Mouse (Mus musculus): ENCODE data around the gene Lepr.

Gene Lepr

DNA sequence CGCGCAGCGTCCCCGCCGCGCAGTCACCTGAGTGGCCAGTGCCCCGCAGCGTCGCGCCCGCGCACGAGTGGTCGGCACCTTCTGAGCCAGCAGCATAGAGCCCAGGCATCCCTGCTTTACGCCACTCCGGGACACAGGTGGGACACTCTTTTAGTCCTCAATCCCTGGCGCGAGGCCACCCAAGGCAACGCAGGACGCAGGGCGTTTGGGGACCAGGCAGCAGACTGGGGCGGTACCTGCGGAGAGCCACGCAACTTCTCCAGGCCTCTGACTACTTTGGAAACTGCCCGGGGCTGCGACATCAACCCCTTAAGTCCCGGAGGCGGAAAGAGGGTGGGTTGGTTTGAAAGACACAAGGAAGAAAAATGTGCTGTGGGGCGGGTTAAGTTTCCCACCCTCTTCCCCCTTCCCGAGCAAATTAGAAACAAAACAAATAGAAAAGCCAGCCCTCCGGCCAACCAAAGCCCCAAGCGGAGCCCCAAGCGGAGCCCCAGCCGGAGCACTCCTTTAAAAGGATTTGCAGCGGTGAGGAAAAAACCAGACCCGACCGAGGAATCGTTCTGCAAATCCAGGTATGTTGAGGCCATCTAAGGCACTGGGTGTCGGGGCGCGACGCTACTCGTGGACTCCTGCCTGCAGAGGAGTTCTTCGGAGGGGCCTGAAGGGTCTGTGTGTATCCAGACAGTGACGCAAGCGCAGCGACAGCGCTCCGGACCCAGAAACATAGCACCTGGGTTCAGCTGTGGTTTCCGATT lies at the start of gene Lepr:
Lepr (plus strand) TSS at position 38 of the 755 bp plus-strand sequence.
- no peak for DNase-seq (ENCODE audit: low spot score)

DNA sequence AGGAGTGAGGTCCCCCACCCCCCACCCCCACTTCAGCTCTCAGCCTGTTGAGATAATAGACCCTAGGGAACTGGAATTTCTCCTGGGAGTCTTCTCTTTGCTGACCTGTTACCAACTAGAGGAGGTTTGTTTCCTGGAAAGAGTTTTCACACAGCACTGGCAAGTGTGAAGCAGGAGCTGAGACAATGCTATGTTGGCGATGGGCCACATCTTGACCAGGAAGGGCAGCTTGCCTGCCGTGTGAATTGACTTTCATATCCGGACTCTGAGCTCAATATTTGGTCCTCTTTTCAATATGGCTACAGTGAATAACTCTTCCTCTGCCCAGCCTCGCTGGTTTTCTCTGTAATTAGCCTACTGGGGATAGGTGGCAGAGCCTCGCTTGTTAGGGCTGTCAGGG lies 48.0 kb upstream of the Lepr start:
- DNase-seq (ENCODE audit: low spot score): no peak

DNA sequence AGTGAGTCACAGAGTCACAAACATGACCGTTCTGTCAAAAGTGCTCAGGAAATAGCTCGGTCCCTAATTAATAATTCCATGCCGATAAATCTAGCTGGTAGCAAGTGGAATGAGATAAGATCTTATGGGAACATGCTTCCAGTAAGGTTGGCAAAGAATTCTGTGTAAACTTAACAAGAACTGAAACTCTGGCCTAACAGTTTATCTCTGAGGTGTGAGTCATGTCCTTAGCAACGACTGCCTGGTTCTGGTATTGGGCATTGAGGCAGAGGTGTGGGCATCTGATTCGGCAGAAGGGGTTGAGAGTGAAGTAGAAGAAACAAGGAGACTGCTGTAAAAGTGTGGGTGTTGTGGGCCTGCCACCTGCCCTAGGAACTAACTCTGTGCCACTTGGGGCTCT lies 47.4 kb upstream of the Lepr start:
- DNase-seq (ENCODE audit: low spot score): no peak

DNA sequence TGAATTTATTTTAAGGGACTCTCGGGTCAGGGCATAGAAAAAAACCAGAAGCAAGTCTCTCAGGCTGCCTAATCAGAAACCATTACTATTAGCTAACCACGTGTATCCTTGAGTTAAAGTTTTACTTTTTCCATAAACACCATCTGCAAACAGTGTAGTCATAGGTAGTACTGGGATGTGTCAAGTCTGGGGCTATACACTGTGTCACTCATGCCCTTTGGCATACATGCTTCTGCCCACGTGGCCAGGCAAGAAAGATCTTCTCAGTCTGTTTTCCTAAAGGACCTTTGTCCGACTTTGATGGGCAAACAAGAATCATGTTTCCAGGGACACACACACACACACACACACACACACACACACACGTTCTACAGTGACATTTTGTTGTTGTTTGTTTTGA lies 42.4 kb upstream of the Lepr start:
- DNase-seq (ENCODE audit: low spot score): no peak

DNA sequence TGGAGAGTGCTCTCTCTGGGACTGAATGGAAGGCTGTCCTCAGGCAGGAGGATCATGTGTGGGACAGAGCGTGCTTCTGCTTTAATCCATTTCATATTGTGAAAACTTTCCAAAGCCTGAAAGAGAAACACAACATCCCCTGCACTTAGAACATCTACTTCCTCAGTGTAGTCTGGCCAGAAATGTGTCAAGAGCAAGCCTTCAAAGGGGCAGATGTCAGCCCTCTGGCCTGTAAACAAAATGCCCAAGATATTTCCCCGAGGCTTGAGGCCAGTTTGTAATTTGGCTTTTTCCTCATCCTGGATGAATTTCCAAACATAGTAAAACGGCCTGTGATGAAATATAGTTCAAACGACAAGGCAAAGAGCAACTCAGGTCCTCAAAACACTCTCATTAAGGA lies 41.5 kb upstream of the Lepr start:
- no peak for DNase-seq (ENCODE audit: low spot score)

DNA sequence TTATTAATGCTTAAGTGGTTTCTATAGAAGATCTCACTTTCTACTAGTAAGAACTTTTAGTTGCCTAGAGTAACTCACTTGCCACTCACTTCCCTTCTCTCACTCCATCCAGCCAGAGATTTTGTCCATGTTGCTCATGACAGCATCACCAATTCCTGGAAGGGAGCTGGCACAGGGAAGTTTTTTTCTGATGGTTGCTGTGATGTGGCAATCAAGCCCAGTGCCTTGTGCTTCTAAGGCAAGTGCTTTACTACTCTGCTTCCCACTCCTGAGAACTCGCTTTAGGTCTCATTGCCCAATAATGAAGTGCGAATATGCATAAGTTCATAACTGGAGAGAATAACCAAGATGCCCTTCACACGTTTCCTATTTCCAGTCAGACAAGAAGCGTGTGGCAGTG lies 34.6 kb upstream of the Lepr start:
- DNase-seq (ENCODE audit: low spot score): no peak

DNA sequence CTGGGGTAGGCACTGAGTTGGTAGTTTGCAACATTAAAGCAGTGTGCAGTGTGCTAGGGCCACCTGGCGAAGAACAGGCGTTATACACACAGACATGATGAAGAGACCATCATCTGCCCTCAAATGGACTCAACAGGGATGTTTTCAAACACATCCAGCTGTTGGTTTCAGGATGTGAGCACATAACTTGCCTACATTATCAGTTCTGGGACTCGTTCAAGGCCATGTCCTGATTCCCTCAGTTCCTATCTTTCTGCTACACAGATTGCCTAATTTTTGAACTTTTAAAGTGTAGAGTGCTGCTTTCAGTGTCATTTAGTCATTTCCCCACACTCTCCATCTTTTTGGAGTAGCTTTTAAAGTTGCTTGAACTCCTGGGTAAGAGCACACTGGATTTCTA lies 34.1 kb upstream of the Lepr start:
- DNase-seq (ENCODE audit: low spot score): no peak

DNA sequence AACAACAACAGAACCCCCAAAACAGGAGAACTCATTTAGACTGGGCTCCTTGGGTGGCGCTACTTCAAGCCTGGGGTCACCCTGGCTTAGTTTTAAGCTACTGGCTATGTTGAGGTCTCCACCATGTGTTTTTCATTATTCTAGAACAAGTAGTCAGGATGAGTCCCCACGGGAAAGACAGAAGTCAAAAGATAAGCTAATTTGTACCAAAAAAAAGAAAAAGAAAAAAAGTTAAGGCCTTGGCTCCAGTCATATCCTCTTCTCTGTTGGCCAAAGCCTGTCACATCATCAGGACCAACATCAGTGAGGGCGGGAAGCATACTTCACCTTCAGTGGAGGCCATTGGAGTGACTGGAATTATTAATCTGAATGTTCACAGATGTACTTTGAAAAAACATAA lies 32.4 kb upstream of the Lepr start:
- DNase-seq (ENCODE audit: low spot score): no peak

DNA sequence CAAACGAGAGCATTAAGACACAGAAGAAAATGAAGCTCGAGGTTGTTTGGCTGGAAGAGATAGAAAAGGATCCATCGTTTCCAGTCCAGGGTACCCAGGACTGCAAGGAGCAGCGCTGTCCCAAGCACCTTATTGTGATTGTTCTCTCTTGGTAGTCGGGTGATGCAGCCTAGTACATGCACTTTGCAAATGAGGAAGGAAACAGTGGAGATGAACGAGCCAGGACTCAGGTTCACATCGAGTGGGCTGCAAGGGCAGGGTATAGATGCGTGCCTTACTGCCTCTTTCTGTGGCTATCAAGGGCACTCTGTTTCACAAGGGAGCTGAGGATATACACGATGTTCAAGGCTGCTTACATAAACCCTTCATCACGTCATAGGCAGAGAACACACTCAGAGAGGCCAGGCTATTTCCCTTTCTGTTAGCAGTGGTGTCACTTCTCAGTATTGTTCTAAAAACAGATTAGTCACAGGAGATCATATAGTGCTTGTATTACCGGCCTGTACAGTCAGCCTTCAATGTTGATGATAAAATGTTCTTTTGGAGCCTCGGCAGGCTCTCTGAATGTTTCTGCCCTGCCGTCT lies 30.9 kb upstream of the Lepr start:
- DNase-seq (ENCODE audit: low spot score): no peak

DNA sequence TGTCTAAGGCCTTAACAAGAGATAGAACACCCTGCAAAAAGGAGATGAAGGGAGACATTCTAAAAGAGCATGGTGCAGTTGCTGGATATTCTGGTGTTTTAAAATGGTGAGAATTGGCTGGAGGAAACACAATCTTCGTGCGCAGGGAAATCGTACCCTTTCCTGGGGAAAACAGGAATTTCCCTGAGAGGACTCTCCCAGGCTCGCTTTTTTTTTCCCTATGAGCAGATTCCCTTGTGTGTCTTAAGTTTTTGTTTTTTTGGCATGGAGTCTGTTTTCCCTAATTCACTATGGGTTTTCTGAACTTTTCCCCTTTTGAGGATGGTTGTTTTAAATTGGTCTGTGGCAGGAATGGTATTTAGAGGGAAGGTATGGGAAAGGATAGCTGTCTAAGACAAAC lies 28.0 kb upstream of the Lepr start:
- no peak for DNase-seq (ENCODE audit: low spot score)

DNA sequence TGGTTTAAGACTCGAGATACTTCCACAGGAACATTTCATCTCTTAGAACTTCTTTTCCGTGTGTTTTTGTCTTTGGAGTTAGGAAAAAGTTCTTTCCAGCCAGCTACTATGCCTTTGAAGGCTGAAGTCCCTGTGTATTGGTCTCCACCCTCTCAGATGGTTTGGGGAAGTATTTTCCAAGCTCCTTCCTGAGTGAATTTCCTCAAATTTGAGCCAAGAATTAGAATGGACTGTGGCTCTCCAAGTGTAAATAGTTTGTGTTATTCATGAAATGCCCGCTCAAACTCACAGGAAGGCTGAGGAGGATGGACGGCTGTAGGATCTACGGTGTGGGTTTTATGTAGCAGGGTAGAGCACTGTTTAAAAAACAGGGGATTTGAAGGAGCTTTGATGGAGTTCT lies 27.6 kb upstream of the Lepr start:
- no peak for DNase-seq (ENCODE audit: low spot score)

DNA sequence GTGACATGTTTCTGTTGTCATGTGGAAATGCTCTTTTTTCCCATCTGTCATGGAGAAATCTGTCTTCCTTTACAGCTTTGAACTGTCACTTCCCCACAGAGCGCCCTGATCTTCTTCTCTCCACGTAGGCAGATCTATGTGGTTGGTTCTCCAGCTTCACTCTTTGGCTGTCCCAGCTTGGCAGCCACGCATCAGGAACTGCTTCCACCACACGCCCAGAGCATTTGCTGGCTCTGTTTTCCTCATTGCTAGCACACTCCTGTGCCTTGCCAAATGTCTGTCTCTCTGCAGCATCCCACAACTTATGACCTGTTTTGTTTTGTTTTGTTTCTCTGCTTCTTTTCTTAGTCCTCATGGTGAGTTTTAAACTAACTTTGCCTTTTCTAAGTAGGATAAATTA lies 24.3 kb upstream of the Lepr start:
- no peak for DNase-seq (ENCODE audit: low spot score)

DNA sequence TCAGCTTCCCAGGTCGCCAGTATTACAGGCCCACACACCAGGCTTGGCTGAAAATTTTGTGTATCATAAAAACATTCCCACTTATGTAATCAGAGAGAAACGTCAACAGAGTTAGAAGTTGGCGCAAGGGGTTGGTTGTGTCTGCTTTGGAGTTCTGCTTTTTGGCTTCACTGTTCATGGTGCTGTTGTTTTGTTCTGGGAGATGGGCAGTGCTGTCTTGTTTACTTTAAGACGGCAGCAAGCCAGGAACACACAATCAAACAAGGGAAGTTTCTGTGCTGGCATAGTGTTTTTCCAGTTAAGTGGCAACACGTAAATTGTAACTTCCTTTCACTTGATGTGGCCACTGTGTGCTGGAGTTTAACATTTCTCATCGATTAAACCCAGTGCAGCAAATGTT lies 22.7 kb upstream of the Lepr start:
- no peak for DNase-seq (ENCODE audit: low spot score)

DNA sequence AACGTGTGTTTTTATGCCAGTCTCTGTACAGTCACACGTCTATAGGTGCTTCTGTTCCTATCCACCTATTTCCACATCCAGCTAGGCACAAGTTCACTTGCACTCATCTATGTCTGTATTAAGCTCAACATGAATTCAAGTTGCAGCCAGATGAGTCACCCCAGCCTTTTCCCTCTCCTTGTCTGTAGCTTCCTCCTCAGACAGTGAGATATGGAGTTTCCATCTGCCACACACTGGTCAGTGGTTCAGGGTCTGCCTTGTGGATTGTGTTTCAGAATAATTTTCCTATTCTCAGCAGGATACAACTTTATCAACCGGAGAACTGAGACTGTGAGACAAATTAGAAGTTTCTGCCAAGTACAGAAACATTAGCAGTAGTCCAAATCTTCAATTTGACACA lies 20.0 kb upstream of the Lepr start:
- no peak for DNase-seq (ENCODE audit: low spot score)

DNA sequence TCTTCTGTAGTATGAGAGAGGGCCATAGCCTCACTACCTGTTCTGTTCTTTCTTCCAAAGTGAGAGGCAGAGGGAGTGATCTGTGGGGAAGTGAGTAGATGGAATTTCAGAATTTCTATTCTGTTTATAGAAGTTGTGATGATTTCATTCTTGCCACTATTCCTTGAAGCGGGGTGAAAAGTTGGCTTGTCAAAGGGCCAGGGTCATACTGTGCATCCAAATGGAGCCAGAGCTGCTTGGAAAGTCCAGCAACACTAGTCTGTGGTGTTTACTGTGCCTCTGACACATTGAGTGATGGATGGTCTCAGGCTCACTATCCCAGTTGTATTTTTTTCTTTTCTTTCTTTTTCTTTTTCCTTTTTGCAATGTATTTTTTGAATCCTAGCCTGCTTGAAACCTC lies 17.8 kb upstream of the Lepr start:
- no peak for DNase-seq (ENCODE audit: low spot score)

DNA sequence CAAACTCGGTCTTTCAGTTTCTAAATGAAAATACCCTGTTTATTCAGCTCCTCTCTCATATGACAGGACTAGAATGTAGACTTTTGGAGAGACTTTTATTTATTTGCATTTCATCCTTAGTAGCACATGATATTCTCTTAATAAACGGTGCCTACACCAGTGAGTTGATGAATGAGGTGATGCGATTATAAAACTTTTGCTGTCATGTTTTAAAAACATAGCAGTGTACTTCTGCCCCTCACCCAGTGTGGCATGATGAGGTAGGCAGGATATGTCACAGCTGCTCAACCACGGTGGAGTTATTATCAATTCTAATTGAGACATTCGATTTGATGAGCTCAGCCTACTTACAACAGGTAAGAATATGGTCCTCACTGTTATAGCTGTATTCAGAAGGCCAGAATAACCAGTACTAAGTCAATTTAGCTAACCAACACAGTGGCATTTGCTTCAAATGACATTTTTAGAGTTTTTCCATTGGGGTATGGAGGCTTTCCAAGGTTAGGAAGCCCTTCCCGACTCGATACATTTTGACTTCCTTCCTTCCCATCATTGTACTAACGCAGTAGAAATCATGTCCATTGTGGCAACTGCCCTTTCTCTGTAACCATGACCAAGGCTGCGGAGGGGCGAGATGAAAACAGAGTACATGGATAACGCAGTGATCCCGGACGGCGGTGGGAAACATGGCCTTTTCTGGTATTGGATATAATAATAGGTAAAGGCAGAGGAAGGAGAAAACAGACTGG lies 16.1 kb upstream of the Lepr start:
- no peak for DNase-seq (ENCODE audit: low spot score)

DNA sequence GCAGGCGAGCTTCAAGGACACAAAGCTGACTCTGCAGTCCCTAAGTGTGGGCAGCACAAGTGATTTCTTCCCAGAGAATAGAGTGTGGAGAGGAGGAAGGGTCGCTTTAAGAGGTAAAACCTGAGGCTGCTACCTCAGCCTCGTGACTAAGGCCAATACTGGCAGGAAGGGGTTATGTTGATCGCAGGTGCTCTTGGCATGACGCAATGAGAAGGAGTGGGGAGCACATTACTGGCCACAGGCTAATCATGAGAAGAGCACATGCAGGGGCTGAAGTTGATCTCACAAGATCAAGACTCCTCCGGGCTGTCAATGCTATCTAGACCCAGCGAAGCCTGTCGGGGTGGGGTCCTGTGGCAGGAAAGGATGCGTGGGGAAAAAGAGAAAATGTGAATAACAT lies 11.9 kb upstream of the Lepr start:
- no peak for DNase-seq (ENCODE audit: low spot score)

DNA sequence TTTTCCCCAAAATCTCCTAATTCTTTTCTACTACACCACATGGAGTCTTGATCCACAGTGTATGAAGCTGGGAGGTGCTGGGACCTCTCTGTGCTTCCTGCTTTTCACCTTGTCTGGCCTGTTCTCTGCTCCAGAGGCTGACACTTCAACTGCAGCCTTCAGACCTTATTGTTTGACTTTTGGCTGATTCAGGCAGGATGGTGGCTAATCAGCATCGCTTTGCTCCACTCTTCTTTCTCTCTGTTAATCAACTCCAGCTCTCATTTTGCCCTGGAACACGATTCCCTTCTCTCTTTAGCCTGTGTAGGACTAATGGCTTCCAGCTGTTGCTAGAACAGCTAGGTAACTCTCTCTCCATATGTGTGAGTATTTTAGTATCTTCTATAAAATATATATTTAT lies 10.0 kb upstream of the Lepr start:
- DNase-seq (ENCODE audit: low spot score): no peak

DNA sequence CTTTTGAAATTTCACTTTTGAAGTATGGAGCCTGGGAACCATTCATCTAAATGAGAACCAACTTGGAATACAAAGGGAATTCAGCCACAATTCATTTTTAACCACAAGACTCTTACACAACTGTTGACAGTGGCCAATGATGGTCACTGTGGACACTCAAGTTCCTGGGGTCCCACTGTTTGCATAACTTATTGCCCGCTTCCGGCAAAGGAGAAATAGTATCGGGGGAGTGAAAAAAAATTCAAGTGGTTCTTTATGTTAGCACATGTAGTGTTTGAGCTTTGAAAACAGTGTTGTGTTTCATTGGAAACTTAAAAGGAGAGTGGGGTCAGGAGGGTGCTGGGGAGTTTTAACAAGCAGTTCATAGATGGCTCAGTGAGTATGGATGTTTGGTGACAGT lies 9.3 kb upstream of the Lepr start:
- no peak for DNase-seq (ENCODE audit: low spot score)

DNA sequence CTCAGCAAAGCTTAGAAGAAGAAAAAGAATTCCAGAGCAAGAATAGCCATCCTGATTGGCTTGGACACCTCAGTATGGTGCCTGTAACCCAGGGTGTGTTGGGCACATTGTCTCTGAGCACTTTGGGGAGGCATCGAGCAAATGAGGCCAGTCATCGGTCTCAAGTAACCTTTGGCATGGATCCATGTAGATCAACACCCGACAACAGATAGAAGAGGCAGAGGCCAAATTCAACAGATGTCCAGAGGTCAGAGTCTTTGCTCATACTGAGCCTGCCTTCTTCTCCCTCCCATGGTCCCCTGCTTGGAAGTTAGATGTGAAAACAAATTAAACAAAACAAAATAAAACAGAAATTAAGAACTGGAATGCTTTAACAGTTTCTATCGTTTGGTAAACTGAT lies 6.8 kb upstream of the Lepr start:
- no peak for DNase-seq (ENCODE audit: low spot score)

DNA sequence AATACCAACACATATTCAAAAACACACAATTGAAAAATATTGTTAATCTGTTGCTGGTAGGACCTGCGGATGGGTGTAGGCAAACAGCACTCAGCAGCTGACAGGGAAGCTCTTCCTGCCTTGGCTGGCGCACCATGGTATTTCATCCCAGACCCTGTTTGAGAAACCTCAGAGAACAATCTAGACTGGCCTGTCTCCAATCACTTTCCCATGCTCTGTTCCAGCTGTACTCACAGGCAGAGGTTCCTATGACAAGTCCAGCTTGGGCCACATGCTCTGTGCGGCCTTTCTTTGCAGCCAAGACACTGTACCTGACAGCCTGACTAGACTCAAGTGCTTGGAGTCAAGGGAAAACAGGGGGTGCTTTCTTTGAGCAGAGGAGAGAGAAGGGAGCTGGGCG lies 6.1 kb upstream of the Lepr start:
- no peak for DNase-seq (ENCODE audit: low spot score)

DNA sequence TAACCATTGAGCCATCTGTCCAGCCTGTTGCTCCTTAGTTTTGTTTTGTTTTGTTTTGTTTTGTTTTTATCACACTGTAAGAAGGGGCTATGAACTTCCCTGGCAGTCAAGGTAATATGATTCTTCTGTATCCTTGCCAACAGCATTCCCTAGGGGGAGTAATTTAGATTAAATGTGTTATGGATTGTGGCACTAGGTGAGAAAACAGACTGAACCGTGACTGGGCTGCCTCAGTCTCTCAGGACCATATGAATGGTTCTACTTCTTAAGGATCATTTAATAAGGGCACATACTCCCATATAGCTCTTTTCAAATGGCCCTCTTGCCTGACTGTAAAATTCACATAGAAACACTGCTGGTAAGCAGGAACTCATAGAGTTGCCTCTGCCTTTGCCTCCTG lies 4.6 kb upstream of the Lepr start:
- DNase-seq (ENCODE audit: low spot score): no peak

DNA sequence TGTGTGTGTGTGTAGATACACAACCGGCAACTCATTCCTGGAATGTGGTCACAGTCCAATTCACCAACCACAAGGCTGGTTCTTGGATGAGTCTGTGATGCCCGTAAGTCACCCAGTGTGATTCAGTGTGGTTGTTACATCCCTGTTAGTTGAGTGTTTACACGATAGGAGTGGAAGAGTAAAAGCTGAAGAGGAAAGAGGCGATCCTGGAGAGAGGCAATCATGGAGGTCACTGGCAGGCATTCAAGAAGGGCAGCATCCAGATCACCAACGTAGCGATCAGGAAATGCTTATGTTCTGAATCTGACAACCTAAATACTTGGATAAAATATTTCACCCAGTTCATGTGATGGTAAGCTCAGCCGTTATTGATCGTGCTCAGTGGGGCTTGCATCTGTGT lies 1.9 kb upstream of the Lepr start:
- no peak for DNase-seq (ENCODE audit: low spot score)

DNA sequence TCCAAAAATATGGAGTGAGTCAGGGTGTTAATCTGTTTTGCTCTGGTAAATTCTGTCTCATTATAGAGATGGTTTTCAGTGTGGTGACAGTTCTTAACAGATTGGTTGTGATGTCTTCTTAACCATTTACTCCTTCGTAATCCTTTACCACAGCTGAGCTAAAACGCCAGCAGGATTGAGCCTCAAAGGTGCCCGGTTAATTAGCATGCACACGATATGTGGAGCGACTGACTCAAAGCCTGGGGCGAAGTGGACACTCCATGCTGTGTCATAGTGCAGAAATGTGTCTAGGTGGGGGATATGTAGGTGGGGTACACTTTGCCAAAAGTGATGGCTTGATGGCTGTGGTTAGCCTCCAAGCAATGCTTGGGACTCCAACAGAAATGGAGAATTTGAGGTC lies 1.4 kb upstream of the Lepr start:
- DNase-seq (ENCODE audit: low spot score): no peak
